Mouse (Mus musculus) heart, adult 2 months (tissue): ENCODE data around the gene Btn2a2.

Experiments
- CTCF ChIP-seq: fragments of 200-600 bp; IDR thresholded peaks from 2 replicates; pipeline ENCODE4 v1.8.1; 2022; ENCODE audit warnings: antibody characterized with exemption, mild to moderate bottlenecking, moderate library complexity
- EP300 ChIP-seq: fragments of 200-500 bp; IDR thresholded peaks from 2 replicates; pipeline ENCODE4 v1.6.1; 2011; ENCODE audit warnings: low read depth, low read length, control low read depth; ENCODE audit not compliant: insufficient read depth

DNA sequence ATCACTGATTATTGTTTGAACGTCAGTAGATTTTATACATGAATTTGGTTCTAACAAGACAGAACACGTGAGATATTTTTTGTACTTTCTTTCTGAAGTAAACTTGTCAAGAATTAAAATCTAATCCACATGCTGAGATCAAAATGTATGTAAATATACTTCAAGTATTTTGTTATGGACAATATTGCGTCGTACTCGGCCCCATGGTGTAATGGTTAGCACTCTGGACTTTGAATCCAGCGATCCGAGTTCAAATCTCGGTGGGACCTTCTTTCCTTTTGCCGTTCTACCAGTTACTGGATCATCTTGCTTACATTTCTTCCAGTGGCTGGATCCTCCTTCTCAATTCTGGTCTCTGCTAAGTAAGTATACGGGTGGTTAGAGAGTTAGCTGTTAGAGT is 30.8 kb upstream of the Btn2a2 start:
- TF ChIP-seq EP300 (0 out of 2 replicates have a peak, but pooled peaks have one; percentile 42), CTCF (no peak)
